Mouse (Mus musculus) embryonic fibroblast, embryonic 13.5 days (primary cell): ENCODE results near the gene Efcc1.

Source experiments
- CTCF ChIP-seq: IDR thresholded peaks from 2 replicates; pipeline ENCODE4 v1.5.1; 2011; ENCODE audit warnings: mild to moderate bottlenecking, control low read depth, low read length, moderate library complexity, borderline replicate concordance; ENCODE audit not compliant: insufficient read depth
- POLR2A ChIP-seq: IDR thresholded peaks from 2 replicates; pipeline ENCODE4 v1.6.1; 2011; ENCODE audit warnings: low read depth, mild to moderate bottlenecking, control low read depth, low read length, moderate library complexity

- TF ChIP-seq CTCF = no peak
- no peak for TF ChIP-seq POLR2A
These were observed 53.4 kb downstream of the Efcc1 start for GRCm38 (mm10) chr6:87784033-87784432.
